Mouse (Mus musculus) midbrain, embryonic 15.5 days (tissue): ENCODE measurements around the gene Klrb1c. TPM values are rescaled to one million over a fixed set of nuclear protein-coding genes. Genes with fewer than 3 reads are reported as not detected.
A peak's percentile ranks its signal among the peaks of the same experiment; 100 is the strongest.

Experiments used
- ATAC-seq: fragments of 200-750 bp; cut with Nextera tagmentation; replicated peaks from 2 replicates; pipeline ENCODE4 v1.8.0; 2017; ENCODE audit warnings: moderate TSS enrichment
- H3K27ac ChIP-seq: fragments of 300-500 bp; sonication (generic); 2 replicates; pipeline ENCODE4 v1.5.1; 2015; ENCODE audit warnings: mild to moderate bottlenecking, inconsistent platforms
- H3K27me3 ChIP-seq: fragments of 300-500 bp; sonication (generic); replicated peaks from 2 replicates; pipeline ENCODE4 v1.6.1; 2015; ENCODE audit warnings: inconsistent platforms
- H3K36me3 ChIP-seq: fragments of 300-500 bp; sonication (generic); replicated peaks from 2 replicates; pipeline ENCODE4 v1.6.1; 2015; ENCODE audit warnings: inconsistent platforms
- H3K4me1 ChIP-seq: fragments of 300-500 bp; sonication (generic); 2 replicates; pipeline ENCODE4 v1.6.1; 2015; ENCODE audit warnings: inconsistent platforms
- H3K4me2 ChIP-seq: fragments of 300-500 bp; sonication (generic); 2 replicates; pipeline ENCODE4 v1.6.1; 2015; ENCODE audit warnings: inconsistent platforms, mild to moderate bottlenecking, moderate library complexity
- H3K4me3 ChIP-seq: fragments of 300-500 bp; sonication (generic); 2 replicates; pipeline ENCODE4 v1.5.1; 2015; ENCODE audit warnings: mild to moderate bottlenecking, inconsistent platforms
- H3K9ac ChIP-seq: fragments of 300-500 bp; sonication (generic); 2 replicates; pipeline ENCODE4 v1.6.1; 2015; ENCODE audit warnings: mild to moderate bottlenecking, inconsistent platforms
- H3K9me3 ChIP-seq: fragments of 300-500 bp; sonication (generic); 2 replicates; pipeline ENCODE4 v1.6.1; 2016; ENCODE audit warnings: inconsistent platforms
- WGBS: fragments of 180-500 bp; shearing (Covaris S2); methylation state at CpG from one replicate; pipeline ENCODE4 v1.1.7; 2015; ENCODE audit warnings: mixed read lengths; 5-methylcytosine and 5-hydroxymethylcytosine counted together
- polyA plus RNA-seq: library from polyadenylated mRNA; unstranded; fragments of >200 nt; fragmentation: Nextera tagmentation; extraction: Ambion mirVana; gene quantifications from 2 replicates; pipeline ENCODE4 v1.2.1, GENCODE M21; 2015

The Klrb1c gene
- 0.12 and 0.13 TPM in 2 replicates for polyA plus RNA-seq

- no peaks in the 10 kb centered on the region for H3K4me1 ChIP-seq
- no peak within 1 kb of the TSS for H3K4me2 ChIP-seq
- H3K27ac ChIP-seq: no peak within 1 kb of the TSS
- H3K4me3 ChIP-seq: no peak within 1 kb of the TSS
- ATAC-seq: no peak
- no peak within 1 kb of the TSS for H3K9ac ChIP-seq
- no peaks in the 10 kb centered on the region for H3K27me3 ChIP-seq
- 89% methylated on average over 2 of the region's 2 CpGs for WGBS
- no peaks in the 10 kb centered on the region for H3K9me3 ChIP-seq
- no peaks in the 10 kb centered on the region for H3K36me3 ChIP-seq
Measured at GRCm38 (mm10) chr6:128789115-128789514, at the start of gene Klrb1c. Gene Klrb1c (minus strand): TSS chr6:128789215.

GRCm38 (mm10) chr6:128837454-128838341 is 48.7 kb upstream of the Klrb1c start:
- Histone ChIP-seq H3K4me1 (peaks cover 22% of the 10 kb centered on the region), H3K36me3 (no peaks in the 10 kb centered on the region), H3K9ac (peak overlapping the region; percentile 65), H3K4me2 (peak overlapping the region; percentile 62), H3K27me3 (no peaks in the 10 kb centered on the region), H3K27ac (peak overlapping the region; percentile 91), H3K4me3 (peak overlapping the region; percentile 89), H3K9me3 (no peaks in the 10 kb centered on the region)
- ATAC-seq: peak; percentile 48
- 2% methylated on average over 14 of the region's 14 CpGs for WGBS

GRCm38 (mm10) chr6:128836955-128837334 is 47.9 kb upstream of the Klrb1c start:
- Histone ChIP-seq H3K36me3 (no peaks in the 10 kb centered on the region), H3K4me1 (peaks cover 20% of the 10 kb centered on the region), H3K4me3 (peak overlapping the region; percentile 89), H3K27ac (peak overlapping the region; percentile 91), H3K9ac (no peak overlapping the region), H3K27me3 (no peaks in the 10 kb centered on the region), H3K9me3 (no peaks in the 10 kb centered on the region), H3K4me2 (peak overlapping the region; percentile 62)
- WGBS: 88% methylated on average over 6 of the region's 6 CpGs
- ATAC-seq: no peak

GRCm38 (mm10) chr6:128836191-128836954 is 47.4 kb upstream of the Klrb1c start:
- no peak overlapping the region for H3K4me2 ChIP-seq
- no peaks in the 10 kb centered on the region for H3K27me3 ChIP-seq
- H3K9me3 ChIP-seq: no peaks in the 10 kb centered on the region
- H3K4me3 ChIP-seq: peak overlapping the region; percentile 89; the same call in 1 of the 2 replicates
- H3K36me3 ChIP-seq: no peaks in the 10 kb centered on the region
- no peak for ATAC-seq
- no peak overlapping the region for H3K27ac ChIP-seq
- peaks cover 15% of the 10 kb centered on the region for H3K4me1 ChIP-seq
- WGBS: 70% methylated on average over 8 of the region's 8 CpGs
- H3K9ac ChIP-seq: no peak overlapping the region

- Histone ChIP-seq H3K27me3 (no peaks in the 10 kb centered on the region), H3K36me3 (no peaks in the 10 kb centered on the region), H3K4me3 (no peak overlapping the region), H3K27ac (no peak overlapping the region), H3K9ac (no peak overlapping the region), H3K4me1 (peaks cover 15% of the 10 kb centered on the region), H3K4me2 (no peak overlapping the region), H3K9me3 (no peaks in the 10 kb centered on the region)
- ATAC-seq: no peak
- WGBS: 88% methylated on average over 4 of the region's 4 CpGs
Measured at GRCm38 (mm10) chr6:128835571-128835970, 46.6 kb upstream of the Klrb1c start.

- H3K4me3 ChIP-seq: no peak overlapping the region
- WGBS: 82% methylated on average over 10 of the region's 10 CpGs
- ATAC-seq: no peak
- no peak overlapping the region for H3K27ac ChIP-seq
- H3K4me1 ChIP-seq: peaks cover 8% of the 10 kb centered on the region; the same call in 1 of the 2 replicates
- no peaks in the 10 kb centered on the region for H3K9me3 ChIP-seq
- H3K4me2 ChIP-seq: no peak overlapping the region
- H3K27me3 ChIP-seq: no peaks in the 10 kb centered on the region
- no peaks in the 10 kb centered on the region for H3K36me3 ChIP-seq
- no peak overlapping the region for H3K9ac ChIP-seq
Measured at GRCm38 (mm10) chr6:128833046-128833445, 44.0 kb upstream of the Klrb1c start.

GRCm38 (mm10) chr6:128829837-128830236 is 40.8 kb upstream of the Klrb1c start:
- 74% methylated on average over 4 of the region's 4 CpGs for WGBS
- no peak overlapping the region for H3K4me2 ChIP-seq

GRCm38 (mm10) chr6:128826781-128827180 is 37.8 kb upstream of the Klrb1c start:
- Histone ChIP-seq H3K4me1 (no peaks in the 10 kb centered on the region), H3K4me3 (no peak overlapping the region), H3K9ac (no peak overlapping the region), H3K9me3 (no peaks in the 10 kb centered on the region), H3K4me2 (no peak overlapping the region), H3K27me3 (no peaks in the 10 kb centered on the region), H3K36me3 (no peaks in the 10 kb centered on the region), H3K27ac (no peak overlapping the region)
- ATAC-seq: no peak
- WGBS: 81% methylated on average over 3 of the region's 3 CpGs

More at GRCm38 (mm10) chr6:128829837-128830236, 40.8 kb upstream of the Klrb1c start:
- Histone ChIP-seq H3K4me1 (no peaks in the 10 kb centered on the region), H3K27ac (no peak overlapping the region), H3K36me3 (no peaks in the 10 kb centered on the region), H3K4me3 (no peak overlapping the region), H3K9me3 (no peaks in the 10 kb centered on the region), H3K27me3 (no peaks in the 10 kb centered on the region), H3K9ac (no peak overlapping the region)
- no peak for ATAC-seq

- Histone ChIP-seq H3K4me2 (no peak within 1 kb of the TSS), H3K9ac (no peak within 1 kb of the TSS), H3K27me3 (no peaks in the 10 kb centered on the region), H3K4me3 (no peak within 1 kb of the TSS), H3K27ac (no peak within 1 kb of the TSS), H3K36me3 (no peaks in the 10 kb centered on the region), H3K4me1 (no peaks in the 10 kb centered on the region), H3K9me3 (no peaks in the 10 kb centered on the region)
- WGBS: 90% methylated on average over 6 of the region's 6 CpGs
- ATAC-seq: no peak
Measured at GRCm38 (mm10) chr6:128826132-128826531, 37.1 kb upstream of the Klrb1c start, which contains the start of the genes Gm44511 and Klrb1b. Gene Gm44511 (minus strand): TSS chr6:128826315. Gene Klrb1b (minus strand): TSS chr6:128826331.

GRCm38 (mm10) chr6:128818083-128818802 is 29.2 kb upstream of the Klrb1c start:
- Histone ChIP-seq H3K27ac (no peak overlapping the region), H3K27me3 (no peaks in the 10 kb centered on the region), H3K4me1 (no peaks in the 10 kb centered on the region), H3K4me2 (no peak overlapping the region), H3K9ac (no peak overlapping the region), H3K36me3 (no peaks in the 10 kb centered on the region), H3K4me3 (no peak overlapping the region), H3K9me3 (no peaks in the 10 kb centered on the region)
- no peak for ATAC-seq
- WGBS: 76% methylated on average over 4 of the region's 4 CpGs

GRCm38 (mm10) chr6:128808532-128808931 is 19.5 kb upstream of the Klrb1c start:
- H3K27me3 ChIP-seq: no peaks in the 10 kb centered on the region
- H3K9me3 ChIP-seq: no peaks in the 10 kb centered on the region
- no peaks in the 10 kb centered on the region for H3K36me3 ChIP-seq
- no peak for ATAC-seq
- 93% methylated on average over 5 of the region's 5 CpGs for WGBS
- H3K9ac ChIP-seq: no peak overlapping the region
- H3K4me1 ChIP-seq: no peaks in the 10 kb centered on the region
- H3K27ac ChIP-seq: no peak overlapping the region
- no peak overlapping the region for H3K4me2 ChIP-seq
- H3K4me3 ChIP-seq: no peak overlapping the region

GRCm38 (mm10) chr6:128807021-128807420 is 18.0 kb upstream of the Klrb1c start:
- no peaks in the 10 kb centered on the region for H3K27me3 ChIP-seq
- no peak overlapping the region for H3K4me2 ChIP-seq
- H3K9ac ChIP-seq: no peak overlapping the region
- H3K9me3 ChIP-seq: no peaks in the 10 kb centered on the region
- H3K4me3 ChIP-seq: no peak overlapping the region
- no peak overlapping the region for H3K27ac ChIP-seq
- no peak for ATAC-seq
- WGBS: 66% methylated on average over 3 of the region's 3 CpGs
- H3K36me3 ChIP-seq: no peaks in the 10 kb centered on the region
- peaks cover 3% of the 10 kb centered on the region; the same call in 1 of the 2 replicates for H3K4me1 ChIP-seq
